Mouse (Mus musculus): ENCODE data around the gene Rbbp6.
A peak's percentile ranks its signal among the peaks of the same experiment; 100 is the strongest.

Gene Rbbp6

DNA sequence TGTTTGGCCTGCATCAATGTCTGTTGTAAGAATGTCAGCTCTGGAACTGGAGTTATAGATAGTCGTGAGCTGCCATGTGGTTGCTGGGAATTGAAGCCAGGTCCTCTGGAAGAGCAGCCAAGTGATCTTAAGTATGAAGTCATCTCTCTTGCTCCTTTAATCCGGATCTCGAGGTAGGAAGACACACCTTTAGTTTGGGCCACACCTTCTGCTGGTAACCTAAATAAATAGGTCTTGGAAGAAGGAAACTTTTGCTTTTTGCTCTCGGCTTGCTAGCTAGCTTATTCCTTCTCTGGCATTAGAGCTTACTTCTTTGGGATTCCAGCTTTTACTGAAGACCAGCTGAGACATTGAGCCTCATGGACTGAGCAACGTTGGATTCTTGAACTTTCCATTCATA lies at the start of gene Rbbp6:
Gene Rbbp6 (plus strand): TSS at position 301 of the 400 bp plus-strand sequence.
- DNase-seq, result no peak

DNA sequence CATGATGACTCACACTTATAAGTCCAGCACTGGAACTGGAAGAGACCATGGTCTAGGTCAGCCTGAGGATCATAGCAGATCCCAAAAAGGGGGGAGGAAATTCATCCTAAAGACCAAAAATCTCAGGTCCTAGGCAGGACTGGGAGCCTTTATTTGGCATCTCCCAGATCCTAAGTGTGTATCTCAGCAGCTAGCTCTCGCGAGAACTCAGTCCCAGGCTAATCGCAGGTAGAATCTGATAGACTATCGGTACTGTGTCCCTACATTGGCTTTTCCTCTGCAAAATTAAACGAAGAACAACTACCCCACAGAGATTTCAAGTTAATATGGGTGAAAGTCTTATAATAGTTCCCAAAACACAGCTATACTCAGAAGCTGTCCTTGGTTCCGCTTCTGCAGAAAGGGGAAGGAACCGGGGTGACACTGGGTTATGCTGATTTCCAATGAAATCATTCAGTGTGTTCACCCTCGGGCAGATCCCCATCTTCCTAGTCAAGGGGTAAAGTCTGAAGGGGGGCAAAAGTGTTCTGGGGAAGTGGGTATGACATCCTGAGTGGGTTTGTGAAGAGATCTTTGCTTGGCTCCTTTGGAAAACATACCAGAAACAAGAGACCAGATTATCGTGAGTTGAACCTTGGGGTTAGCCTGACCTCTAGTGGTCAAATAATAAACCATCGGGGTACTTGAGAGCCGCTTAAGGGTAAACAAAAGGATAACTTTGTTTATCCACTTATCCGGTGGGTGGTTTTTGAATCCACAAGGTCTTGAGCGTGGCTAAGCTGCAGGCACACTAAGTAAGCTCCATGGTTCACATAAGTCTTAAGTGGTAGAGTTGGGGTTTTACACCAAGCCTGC lies 45.5 kb upstream of the Rbbp6 start:
- DNase-seq, result peak; percentile 17

DNA sequence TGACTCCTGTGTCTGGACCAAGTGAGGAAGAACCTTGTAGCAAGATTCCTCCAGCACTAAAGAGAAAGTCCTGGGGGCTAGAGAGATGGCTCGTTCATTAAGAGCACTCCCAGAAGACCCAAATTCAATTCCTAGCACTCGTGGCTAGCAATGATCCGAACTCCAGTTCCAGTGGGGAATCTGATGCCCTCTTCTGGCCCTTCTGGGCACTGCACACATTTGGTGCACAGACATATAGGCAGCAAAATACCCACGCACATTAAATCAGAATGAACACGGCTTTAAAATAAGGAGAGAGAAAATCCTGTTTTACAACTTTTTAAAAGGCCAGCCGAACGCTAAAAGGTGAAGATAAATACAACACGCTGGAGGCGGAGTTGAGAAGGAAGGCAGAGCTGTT lies 43.9 kb upstream of the Rbbp6 start:
- DNase-seq, result peak; percentile 60

DNA sequence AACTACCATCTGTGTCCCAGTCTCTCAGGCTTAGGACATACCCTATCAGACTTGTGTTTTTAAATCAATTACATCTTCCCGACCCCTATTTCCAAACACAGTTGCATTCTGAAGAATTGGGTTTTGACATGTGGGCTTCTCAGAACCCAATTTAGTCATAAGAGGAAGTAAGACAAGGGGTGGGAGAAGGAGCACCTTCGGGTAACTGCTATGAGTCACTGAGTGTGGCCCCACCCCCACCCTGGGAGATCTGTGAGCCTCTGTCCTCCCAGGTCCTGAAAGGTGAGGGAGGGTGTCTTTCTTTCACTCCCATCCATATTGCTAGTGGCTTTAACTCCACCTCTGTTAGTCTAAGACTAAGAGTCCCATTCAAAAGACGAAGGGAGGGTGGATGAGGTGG lies 41.2 kb upstream of the Rbbp6 start:
- no peak for DNase-seq

DNA sequence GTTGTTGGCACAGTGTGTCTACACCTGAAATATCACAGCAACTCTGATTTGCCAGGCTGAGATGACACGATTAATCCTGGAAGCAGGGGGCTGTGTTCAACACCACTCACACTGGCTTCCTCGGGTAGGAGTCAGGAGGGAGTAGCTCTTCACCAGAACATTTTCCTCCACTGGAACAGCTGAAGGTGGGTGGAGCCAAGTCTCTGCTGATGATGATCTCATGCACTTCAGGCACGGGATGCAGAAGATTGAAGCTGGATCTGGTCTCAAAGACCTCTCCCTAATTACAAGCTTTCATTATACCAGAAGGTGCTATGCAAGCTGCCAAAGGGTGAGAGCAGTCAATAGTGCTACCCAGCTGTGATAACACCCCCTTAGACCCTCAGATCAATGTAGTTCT lies 35.0 kb upstream of the Rbbp6 start:
- no peak for DNase-seq

DNA sequence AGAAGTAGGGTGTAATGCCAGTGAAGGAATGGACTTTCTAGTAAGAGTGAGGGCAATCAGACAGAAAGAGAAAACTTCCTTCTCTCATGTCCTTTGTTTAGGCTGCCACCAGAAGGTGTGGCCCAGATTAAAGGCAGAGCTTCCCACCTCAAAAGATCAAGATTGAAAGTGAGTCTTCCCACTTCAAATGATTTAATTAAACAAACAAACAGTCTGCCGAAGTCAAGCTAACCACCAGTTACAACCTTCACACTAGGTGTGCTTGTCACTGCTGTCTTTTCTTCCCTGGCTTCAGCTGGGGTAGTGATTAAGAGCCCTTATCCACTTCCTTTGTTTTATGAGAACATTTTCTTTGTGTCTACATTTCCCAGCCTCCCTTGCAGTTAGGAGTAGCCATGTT lies 33.3 kb upstream of the Rbbp6 start:
- DNase-seq, result no peak

DNA sequence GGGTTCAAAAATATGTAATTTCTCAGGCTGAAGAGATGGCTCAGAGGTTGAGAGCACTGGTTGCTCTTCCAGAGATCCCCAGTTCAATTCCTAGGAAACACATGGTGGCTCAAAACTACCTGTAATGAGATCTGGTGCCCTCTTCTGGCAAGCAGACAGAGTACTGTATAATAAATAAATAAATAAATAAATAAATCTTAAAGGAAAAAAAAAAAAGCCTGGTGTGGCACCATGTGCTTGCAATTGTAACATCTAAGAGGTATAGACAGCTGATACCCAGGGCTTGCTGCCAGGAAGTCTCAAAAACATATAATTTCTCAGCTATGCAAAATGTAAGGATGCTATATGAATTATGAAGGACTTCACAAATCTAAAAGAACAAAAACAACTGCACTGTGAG lies 28.9 kb upstream of the Rbbp6 start:
- no peak for DNase-seq

DNA sequence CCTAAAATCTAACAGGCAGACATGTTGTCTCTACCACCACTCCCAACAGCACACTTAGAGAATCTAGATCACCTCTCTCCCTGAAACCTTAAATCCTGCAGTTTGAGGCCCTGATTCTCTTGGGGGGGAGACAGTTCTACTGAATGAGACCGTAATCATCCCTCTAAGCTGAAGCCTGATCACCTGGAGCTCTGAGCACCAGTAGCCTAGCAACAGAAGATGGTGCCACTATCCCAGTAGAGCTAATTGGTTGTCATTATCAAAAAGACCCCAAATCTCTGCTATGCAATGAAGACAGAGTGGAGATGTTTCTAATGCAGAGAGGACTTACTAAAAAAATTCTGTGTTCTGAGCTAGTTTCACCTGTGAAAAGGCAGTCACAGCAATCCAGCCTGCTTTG lies 27.3 kb upstream of the Rbbp6 start:
- no peak for DNase-seq

DNA sequence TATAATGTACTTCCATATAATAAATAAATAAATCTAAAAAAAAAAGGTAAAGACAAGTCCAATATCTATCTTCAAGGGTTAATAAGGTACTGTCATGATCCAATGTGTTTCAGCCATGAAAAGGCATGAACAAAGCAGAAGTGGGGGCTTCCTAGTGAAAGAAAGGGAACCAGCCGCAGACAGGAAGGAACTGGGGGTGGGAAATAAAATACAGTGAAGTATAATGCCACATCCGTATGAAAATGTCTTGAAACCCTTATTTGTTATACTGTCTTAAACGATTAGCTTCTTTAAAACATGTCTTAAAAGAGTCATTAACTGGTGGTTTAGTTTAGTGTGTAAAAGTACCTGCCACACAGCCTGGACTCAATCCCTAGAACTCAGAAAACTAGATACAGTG lies 26.3 kb upstream of the Rbbp6 start:
- no peak for DNase-seq

DNA sequence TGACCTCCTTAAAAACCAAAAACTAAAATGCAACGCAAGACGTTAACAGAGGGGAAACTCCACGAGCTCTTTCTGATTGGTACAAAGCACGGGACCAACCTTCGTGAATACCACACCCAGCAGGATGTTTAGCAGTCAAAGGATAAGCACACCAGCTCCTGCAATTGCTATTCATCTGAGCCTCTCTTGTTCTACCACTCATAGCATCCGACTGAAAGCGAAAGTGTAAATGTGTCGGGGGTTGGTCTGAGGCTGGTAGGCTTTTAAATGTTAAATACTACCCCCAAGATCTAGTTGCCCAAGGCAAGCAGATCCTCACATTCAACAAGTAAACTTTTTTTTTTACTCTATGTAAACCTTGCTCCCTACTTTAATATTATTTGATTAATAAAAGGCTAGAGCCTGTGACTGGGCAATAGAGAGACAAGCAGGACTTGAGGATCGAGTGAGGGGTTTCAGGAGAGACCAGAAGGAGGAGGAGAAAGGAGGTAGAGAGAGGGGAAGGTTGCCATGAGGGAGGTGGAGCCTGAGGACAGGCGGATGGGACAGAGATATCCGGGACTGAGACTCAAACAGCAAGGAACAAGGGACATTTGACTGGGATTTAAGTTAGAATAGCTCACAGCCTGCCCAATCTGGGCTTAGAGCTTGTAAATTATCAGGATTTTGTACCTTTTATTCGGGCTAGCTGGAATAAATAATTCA lies 25.0 kb upstream of the Rbbp6 start:
- no peak for DNase-seq

DNA sequence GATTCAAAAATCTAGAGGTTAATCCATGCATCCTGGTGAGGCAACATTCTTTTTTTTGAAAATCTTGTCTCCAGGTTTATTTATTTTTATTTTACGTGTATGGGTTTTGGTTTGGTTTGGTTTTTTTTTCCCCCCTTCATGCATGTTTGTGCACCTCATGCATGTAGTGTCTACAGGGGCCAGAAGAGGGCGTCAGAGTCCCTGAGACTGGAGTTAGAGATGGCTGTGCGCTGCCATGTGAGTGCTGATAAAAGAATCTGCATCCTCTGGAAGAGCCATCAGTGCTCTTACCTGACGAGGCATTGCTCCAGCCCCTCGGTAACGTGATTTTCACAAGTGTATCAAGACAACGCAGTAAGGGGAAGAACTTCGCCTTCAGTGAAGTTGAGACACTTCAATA lies 23.4 kb upstream of the Rbbp6 start:
- DNase-seq, result no peak

DNA sequence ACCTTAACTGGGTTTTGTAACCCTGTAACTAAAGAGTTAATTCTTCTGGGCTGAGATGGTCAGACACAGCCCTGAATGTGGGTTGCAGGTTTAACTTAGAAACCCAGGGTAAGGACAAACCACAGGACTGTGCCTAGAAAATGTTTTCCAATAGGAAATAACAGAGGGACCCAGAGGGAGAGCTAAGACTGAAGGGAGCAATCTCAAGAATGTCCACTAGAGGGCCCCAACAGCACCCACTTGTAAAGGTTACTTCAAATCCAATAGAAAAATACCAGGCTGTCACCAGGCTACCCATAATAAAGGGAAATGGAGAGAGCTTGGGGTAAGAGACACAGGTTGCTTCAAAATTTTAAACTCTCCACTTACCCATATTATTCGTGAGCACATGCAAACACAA lies 20.3 kb upstream of the Rbbp6 start:
- DNase-seq, result peak; percentile 82

DNA sequence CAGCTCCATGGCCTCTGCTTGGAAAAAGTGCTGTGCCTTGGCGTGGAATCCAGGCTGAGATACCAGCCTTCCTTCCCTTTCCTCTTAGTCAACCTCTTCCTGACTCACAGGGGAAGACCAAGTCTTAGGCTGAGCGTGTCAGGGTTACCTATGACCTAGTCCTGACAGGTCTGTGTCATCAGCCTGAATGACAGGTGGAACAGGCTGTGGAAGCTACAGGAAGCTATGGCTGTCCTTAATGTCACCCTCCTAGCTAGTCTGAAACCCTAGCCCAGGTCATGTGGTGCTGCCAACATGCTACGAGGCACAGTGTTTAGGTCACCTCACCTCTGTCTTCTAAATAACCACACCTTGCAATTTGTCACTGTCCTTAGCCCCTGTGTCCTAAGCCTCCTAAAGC lies 16.2 kb upstream of the Rbbp6 start:
- DNase-seq, result no peak

DNA sequence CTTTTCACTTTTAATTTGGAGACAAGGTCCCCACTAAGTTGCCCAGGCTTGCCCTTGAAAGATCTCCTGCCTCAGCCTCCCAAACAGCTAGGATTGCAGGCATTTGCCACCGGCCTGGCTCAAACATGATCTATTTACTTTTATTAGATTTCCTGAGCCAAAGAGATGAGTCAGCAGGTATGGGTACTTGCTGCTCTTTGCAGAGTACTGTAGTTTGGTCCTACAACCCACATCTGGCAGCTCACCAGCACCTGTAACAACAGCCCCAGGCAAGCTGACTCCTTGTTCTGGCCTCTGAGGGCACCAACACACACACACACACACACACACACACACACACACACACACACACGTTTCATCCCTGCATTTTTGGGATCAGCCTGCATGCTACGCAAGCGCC lies 14.0 kb upstream of the Rbbp6 start:
- no peak for DNase-seq

DNA sequence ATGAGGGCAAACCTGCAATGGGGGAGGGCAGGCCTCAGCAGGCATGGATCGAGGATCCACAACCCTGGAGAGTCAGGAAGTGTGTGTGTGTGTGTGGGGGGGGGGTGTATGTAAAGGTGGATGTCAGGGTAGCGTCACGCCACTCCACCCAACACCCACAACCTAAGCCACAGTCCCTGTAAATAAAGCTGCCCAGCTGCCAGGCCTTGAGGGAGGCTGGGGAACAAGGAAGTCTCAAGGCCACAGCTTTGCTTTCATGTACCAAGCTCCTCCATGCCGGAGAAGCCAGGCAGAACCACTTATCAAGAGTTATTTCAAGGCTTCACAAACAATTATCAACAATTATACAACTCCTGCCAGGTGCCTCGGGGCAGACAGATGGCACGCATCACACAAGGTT lies 13.4 kb upstream of the Rbbp6 start:
- DNase-seq, result no peak

DNA sequence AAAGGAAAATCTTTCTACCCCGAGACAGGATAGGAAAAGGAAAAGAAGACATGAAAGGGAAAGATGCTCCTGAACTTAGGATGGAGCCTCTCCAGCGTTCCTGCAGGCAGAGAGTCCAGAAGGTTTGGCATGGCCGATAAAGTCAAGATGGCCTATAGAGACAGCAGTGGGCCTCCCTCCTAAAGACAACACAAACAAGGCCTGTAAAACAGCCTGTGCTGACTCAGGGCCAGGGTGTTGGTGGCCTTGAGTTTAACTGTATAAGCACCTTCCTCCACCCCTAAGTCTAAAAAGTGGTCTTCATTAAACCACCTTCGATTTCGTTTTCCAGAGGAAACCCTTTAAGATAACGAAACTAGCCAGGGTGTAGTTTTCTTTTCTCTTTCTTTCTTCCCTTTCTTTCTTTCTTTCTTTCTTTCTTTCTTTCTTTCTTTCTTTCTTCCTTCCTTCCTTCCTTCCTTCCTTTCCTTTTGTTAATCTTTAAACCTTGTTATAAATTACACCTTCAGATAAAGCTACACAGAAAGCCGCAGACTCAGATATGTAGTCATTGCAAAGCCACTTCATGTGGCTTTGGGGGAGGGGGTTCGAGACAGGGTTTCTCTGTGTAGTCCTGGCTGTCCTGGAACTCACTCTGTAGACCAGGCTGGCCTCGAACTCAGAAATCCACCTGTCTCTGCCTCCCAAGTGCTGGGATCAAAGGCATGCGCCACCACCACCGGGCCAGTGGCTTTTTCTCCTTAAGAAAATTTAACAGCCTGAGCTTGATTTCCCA lies 10.8 kb upstream of the Rbbp6 start:
- DNase-seq, result no peak

DNA sequence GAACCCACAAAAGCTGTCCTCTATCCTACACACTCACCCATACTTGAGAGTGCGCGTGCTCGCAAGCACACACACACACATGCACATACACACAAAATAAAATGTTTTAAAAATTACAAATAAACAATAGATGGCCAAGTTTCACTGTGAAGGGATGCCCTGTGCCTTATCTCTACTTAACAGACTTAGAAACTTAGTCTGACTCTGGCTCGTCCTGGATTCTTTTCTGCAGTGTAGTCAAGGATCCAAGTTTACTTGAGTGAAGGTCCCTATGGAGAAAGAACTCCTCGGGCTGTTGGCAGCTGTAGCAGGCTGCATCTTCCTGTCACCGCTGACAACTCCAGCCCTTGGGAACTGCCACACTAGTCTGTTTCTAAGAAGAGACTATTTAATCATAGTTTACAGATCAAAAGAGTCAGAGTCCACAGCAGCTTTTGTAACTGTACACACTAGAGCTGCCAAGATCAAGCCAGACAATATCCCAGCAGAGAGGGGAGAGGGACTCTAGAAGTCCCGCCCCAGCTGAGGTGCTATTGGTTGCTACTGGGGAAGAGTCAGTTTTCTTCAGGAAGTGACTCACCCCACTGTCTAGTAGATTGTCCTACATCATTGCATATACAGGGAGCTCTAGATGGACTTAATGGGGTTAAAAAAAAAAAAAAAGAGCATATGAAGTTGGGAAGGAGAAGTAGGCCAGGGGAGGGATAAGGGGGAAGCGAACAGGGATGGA lies 10.1 kb upstream of the Rbbp6 start:
- DNase-seq, result no peak

DNA sequence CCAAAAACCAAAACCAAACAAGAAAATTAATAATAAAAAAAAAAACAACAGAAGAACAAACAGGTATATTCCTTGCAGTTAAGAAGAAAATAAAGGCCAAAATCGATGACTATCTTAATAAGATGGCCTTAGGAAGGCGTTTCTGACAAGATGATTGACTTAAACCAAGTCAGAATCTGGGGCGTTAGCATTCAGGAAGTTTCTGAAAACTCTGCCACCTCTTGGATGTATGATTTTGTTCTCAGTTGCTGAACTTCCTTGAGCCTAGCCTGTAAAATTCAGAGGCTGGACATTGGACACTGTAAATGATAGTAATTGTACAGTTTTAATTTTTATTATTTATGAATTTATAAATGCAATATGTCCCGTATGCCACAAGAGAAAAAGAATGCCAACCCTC lies 3.3 kb downstream of the Rbbp6 start:
- no peak for DNase-seq

DNA sequence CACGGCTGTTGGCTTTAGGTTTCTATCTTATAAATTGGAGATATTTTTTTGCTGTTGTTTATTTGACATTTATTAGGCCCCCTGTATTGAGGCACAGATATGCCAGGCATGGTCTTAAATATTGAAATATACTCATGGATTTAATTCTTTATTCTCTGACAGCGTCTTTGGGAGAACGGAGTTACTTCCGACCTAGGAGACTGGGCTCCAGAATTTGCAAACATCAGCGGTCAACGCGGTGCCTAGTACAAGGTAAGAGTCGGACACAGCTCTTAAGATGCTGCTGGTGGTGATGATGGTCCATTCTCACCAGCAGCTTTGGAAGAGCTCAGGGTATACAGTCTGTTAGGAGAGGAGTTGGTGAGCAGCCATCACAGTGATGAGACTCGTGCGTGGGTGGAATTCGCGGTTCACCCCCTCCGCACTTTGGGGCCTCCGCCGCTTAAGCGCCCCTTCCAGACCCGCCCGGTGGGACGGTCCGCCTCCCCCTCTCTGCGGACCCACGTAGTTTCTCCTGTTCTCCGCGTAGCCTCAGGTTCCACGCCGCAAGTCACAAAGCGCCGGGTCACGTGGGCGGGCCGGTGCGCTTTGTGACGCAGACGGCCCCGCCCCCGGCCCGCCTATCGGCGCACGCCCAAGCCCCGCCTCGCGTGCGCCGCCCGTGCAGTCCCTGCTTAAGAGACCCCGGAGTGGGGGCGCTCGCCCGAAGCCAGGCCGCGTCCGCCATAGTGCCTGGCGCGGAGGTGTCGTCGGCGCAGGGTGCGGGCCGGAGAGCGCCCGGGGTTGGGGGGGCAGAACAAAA lies 3.9 kb downstream of the Rbbp6 start:
- DNase-seq, result peak; percentile 96

DNA sequence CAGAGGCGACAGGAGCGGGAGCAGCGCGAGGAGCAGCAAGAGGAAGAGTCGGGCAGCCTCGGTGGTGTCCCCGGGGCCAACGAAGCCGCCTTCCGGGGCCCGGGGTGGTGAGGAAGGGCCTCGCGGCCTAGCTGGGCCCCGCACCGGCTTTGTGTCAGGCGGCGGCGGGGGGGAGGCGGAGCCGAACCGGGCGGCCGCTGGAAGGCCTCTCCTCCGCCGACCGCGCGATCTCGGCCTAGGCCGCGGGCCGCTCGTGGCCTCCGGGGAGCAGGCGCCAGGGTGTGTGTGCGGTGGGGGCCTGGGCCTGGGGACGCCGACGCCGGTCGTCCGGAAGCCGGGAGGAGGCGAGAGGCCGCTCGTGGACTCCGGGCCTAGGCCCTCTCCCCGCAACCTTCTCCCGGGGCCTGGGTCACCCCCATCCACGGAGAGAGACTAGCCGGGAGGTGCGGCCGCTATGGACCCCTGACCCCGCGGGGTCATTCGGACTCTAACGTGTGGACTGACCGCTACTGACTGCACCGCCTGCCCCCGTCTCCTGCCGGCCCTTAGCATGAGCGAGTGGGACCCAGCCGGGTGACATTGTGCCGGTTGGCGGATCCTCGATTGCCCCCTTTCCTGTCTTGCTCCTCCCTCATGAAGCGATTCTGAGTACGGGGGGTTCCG lies 4.8 kb downstream of the Rbbp6 start:
- peak; percentile 56 for DNase-seq

DNA sequence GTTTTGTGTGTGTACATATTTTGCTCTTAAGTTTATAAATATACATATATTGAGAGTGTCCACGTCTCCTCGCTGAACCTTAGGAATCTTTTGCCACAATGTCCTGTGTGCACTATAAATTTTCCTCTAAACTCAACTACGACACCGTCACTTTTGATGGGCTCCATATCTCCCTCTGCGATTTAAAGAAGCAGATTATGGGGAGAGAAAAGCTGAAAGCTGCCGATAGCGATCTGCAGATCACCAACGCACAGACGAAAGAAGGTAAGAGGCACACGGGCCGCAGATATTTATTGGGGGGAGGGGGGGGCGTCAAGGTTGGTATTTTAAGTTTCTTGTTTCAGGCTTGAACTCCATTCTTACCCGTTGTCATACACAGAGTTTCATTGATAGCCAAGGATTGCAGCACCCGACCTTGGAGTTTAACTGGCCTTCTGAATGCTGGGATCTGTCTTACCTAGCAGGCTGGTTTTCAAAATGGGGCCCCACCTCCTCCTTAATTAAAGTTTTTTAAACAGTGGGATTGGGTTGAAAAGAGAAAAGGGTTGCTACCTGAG lies 5.5 kb downstream of the Rbbp6 start:
- no peak for DNase-seq

Data from right cerebral cortex, postnatal 4 days (tissue).